Mouse (Mus musculus) liver, adult (tissue): ENCODE results near the gene Prune2.

ENCODE experiments used
- GATA4 ChIP-seq: IDR thresholded peaks from 2 replicates; pipeline ENCODE4 v1.6.1; 2014; ENCODE audit warnings: mild to moderate bottlenecking, low read length; ENCODE audit not compliant: insufficient replicate concordance

Prune2 gene

GRCm38 (mm10) chr19:17143245-17143644, 187.3 kb downstream of the Prune2 start:
- no peak for TF ChIP-seq GATA4

- no peak for TF ChIP-seq GATA4
Observed at GRCm38 (mm10) chr19:17144205-17144604, 188.3 kb downstream of the Prune2 start.

GRCm38 (mm10) chr19:17150064-17150463, 194.1 kb downstream of the Prune2 start:
- no peak for TF ChIP-seq GATA4

GRCm38 (mm10) chr19:17151781-17152180, 195.9 kb downstream of the Prune2 start:
- TF ChIP-seq GATA4: no peak

GRCm38 (mm10) chr19:17152461-17152860, 196.5 kb downstream of the Prune2 start:
- TF ChIP-seq GATA4: no peak

GRCm38 (mm10) chr19:17153911-17154639, 198.2 kb downstream of the Prune2 start:
- TF ChIP-seq GATA4: no peak

GRCm38 (mm10) chr19:17155216-17155615, 199.3 kb downstream of the Prune2 start:
- no peak for TF ChIP-seq GATA4

GRCm38 (mm10) chr19:17159676-17160075, 203.8 kb downstream of the Prune2 start:
- TF ChIP-seq GATA4: no peak

GRCm38 (mm10) chr19:17160231-17160630, 204.3 kb downstream of the Prune2 start:
- TF ChIP-seq GATA4: no peak

- TF ChIP-seq GATA4: no peak
Observed at GRCm38 (mm10) chr19:17163511-17163953, 207.6 kb downstream of the Prune2 start.

GRCm38 (mm10) chr19:17166288-17166687, 210.4 kb downstream of the Prune2 start:
- TF ChIP-seq GATA4: no peak

GRCm38 (mm10) chr19:17168186-17168585, 212.3 kb downstream of the Prune2 start:
- TF ChIP-seq GATA4: no peak

GRCm38 (mm10) chr19:17169746-17170145, 213.8 kb downstream of the Prune2 start:
- no peak for TF ChIP-seq GATA4

GRCm38 (mm10) chr19:17180506-17180905, 224.6 kb downstream of the Prune2 start:
- TF ChIP-seq GATA4: no peak

GRCm38 (mm10) chr19:17194730-17195129, 238.8 kb downstream of the Prune2 start:
- TF ChIP-seq GATA4: no peak

- no peak for TF ChIP-seq GATA4
Observed at GRCm38 (mm10) chr19:17199059-17199458, 243.1 kb downstream of the Prune2 start.

GRCm38 (mm10) chr19:17207141-17207540, 251.2 kb downstream of the Prune2 start:
- TF ChIP-seq GATA4: no peak
